Mouse (Mus musculus): Measurements from ENCODE around the gene Npas3. TPM values are rescaled to one million over a fixed set of nuclear protein-coding genes. Genes with fewer than 3 reads are reported as not detected.

The Npas3 gene
- polyA plus RNA-seq, 1 experiment, result 1.2 TPM

GRCm38 (mm10) chr12:53794718-53795400 is 546.4 kb downstream of the Npas3 start:
- Histone ChIP-seq H3K4me1 (ENCODE audit: control insufficient read depth, insufficient read depth, low read length) (no peaks in the 10 kb centered on the region), H3K27ac (ENCODE audit: insufficient read depth, low read length) (no peak overlapping the region), H3K4me3 (ENCODE audit: low read depth, low read length) (no peak overlapping the region), H3K27me3 (ENCODE audit: control insufficient read depth, insufficient read depth, low read length, poor library complexity, severe bottlenecking) (no peaks in the 10 kb centered on the region), H3K36me3 (ENCODE audit: control insufficient read depth, insufficient read depth, low read length, poor library complexity, severe bottlenecking) (no peaks in the 10 kb centered on the region), H3K9ac (ENCODE audit: low read depth, poor library complexity, severe bottlenecking) (no peak overlapping the region), H3K9me3 (replicated peaks; ENCODE audit: control insufficient read depth, insufficient read depth, low read length, poor library complexity, severe bottlenecking) (no peaks in the 10 kb centered on the region)
- no peak for TF ChIP-seq CTCF (IDR thresholded peaks at IDR 0.05; ENCODE audit: low read depth, low read length)

DNA sequence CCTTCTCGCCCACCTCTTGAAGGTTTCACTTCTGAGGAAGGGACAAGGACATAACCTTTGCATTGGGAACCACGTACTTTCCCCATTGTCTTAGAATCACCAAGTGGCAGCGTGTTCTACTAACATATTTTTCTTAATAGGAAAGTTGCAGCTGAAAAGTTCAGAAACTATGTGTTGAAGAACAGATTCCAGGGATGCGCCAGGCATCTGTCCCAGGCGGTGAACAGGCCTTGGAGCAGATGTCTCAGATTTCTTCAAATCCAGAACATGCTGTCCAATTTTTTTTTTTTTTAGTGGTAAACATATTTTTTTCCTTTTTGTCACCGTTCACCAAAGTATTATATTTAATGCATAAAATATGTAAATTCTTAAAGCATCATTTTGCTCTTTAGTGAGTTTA is 553.4 kb downstream of the Npas3 start:
- Histone ChIP-seq H3K9me3 (replicated peaks; ENCODE audit: control insufficient read depth, insufficient read depth, low read length, poor library complexity, severe bottlenecking) (no peaks in the 10 kb centered on the region), H3K27me3 (ENCODE audit: control insufficient read depth, insufficient read depth, low read length, poor library complexity, severe bottlenecking) (no peaks in the 10 kb centered on the region), H3K36me3 (ENCODE audit: control insufficient read depth, insufficient read depth, low read length, poor library complexity, severe bottlenecking) (no peaks in the 10 kb centered on the region), H3K4me3 (ENCODE audit: low read depth, low read length) (no peak overlapping the region), H3K4me1 (ENCODE audit: control insufficient read depth, insufficient read depth, low read length) (no peaks in the 10 kb centered on the region), H3K27ac (ENCODE audit: insufficient read depth, low read length) (no peak overlapping the region), H3K9ac (ENCODE audit: low read depth, poor library complexity, severe bottlenecking) (no peak overlapping the region)
- TF ChIP-seq EP300 (IDR thresholded peaks at IDR 0.05; ENCODE audit: insufficient read depth, low read depth, low read length) (no peak), CTCF (IDR thresholded peaks at IDR 0.05; ENCODE audit: low read depth, low read length) (no peak), POLR2A (IDR thresholded peaks at IDR 0.05; ENCODE audit: insufficient read depth, low read length) (no peak)

DNA sequence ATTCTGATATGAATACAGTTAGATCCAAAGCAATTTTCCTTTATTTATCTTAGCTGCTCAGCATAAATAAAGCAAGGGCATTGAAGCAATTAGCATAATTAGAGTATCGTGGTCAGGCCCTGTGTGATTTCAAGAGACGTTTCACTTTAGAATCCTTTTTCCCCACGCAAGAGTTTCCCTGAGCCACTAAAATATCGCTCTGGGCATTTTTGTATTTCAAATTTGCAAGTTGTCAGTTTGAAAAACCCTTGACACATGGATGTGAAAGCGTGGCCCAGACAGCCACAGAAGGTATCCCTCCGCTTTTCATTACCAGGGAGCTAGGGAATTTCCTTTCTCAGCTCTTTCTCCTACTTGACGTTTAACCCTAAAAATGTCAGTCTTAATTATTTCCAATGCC is 553.9 kb downstream of the Npas3 start:
- no peak for TF ChIP-seq EP300 (IDR thresholded peaks at IDR 0.05; ENCODE audit: insufficient read depth, low read depth, low read length)
- TF ChIP-seq CTCF (IDR thresholded peaks at IDR 0.05; ENCODE audit: low read depth, low read length), result no peak
- TF ChIP-seq POLR2A (IDR thresholded peaks at IDR 0.05; ENCODE audit: insufficient read depth, low read length), result no peak
- H3K4me3 ChIP-seq (ENCODE audit: low read depth, low read length), result no peak overlapping the region
- no peaks in the 10 kb centered on the region for H3K27me3 ChIP-seq (ENCODE audit: control insufficient read depth, insufficient read depth, low read length, poor library complexity, severe bottlenecking)
- H3K9ac ChIP-seq (ENCODE audit: low read depth, poor library complexity, severe bottlenecking), result no peak overlapping the region
- H3K27ac ChIP-seq (ENCODE audit: insufficient read depth, low read length), result no peak overlapping the region
- no peaks in the 10 kb centered on the region for H3K36me3 ChIP-seq (ENCODE audit: control insufficient read depth, insufficient read depth, low read length, poor library complexity, severe bottlenecking)
- no peaks in the 10 kb centered on the region for H3K4me1 ChIP-seq (ENCODE audit: control insufficient read depth, insufficient read depth, low read length)
- no peaks in the 10 kb centered on the region for H3K9me3 ChIP-seq (replicated peaks; ENCODE audit: control insufficient read depth, insufficient read depth, low read length, poor library complexity, severe bottlenecking)

GRCm38 (mm10) chr12:53810081-53810480 is 561.6 kb downstream of the Npas3 start:
- H3K9me3 ChIP-seq (replicated peaks; ENCODE audit: control insufficient read depth, insufficient read depth, low read length, poor library complexity, severe bottlenecking), result no peaks in the 10 kb centered on the region
- no peaks in the 10 kb centered on the region for H3K36me3 ChIP-seq (ENCODE audit: control insufficient read depth, insufficient read depth, low read length, poor library complexity, severe bottlenecking)
- no peaks in the 10 kb centered on the region for H3K27me3 ChIP-seq (ENCODE audit: control insufficient read depth, insufficient read depth, low read length, poor library complexity, severe bottlenecking)
- no peak overlapping the region for H3K27ac ChIP-seq (ENCODE audit: insufficient read depth, low read length)
- no peak for TF ChIP-seq CTCF (IDR thresholded peaks at IDR 0.05; ENCODE audit: low read depth, low read length)
- TF ChIP-seq POLR2A (IDR thresholded peaks at IDR 0.05; ENCODE audit: insufficient read depth, low read length), result no peak
- TF ChIP-seq EP300 (IDR thresholded peaks at IDR 0.05; ENCODE audit: insufficient read depth, low read depth, low read length), result no peak
- H3K4me3 ChIP-seq (ENCODE audit: low read depth, low read length), result no peak overlapping the region
- no peak overlapping the region for H3K9ac ChIP-seq (ENCODE audit: low read depth, poor library complexity, severe bottlenecking)
- H3K4me1 ChIP-seq (ENCODE audit: control insufficient read depth, insufficient read depth, low read length), result no peaks in the 10 kb centered on the region

GRCm38 (mm10) chr12:53814291-53814690 is 565.8 kb downstream of the Npas3 start:
- Histone ChIP-seq H3K9me3 (replicated peaks; ENCODE audit: control insufficient read depth, insufficient read depth, low read length, poor library complexity, severe bottlenecking) (no peaks in the 10 kb centered on the region), H3K27ac (ENCODE audit: insufficient read depth, low read length) (no peak overlapping the region), H3K36me3 (ENCODE audit: control insufficient read depth, insufficient read depth, low read length, poor library complexity, severe bottlenecking) (no peaks in the 10 kb centered on the region), H3K4me3 (ENCODE audit: low read depth, low read length) (no peak overlapping the region), H3K9ac (ENCODE audit: low read depth, poor library complexity, severe bottlenecking) (no peak overlapping the region), H3K4me1 (ENCODE audit: control insufficient read depth, insufficient read depth, low read length) (no peaks in the 10 kb centered on the region), H3K27me3 (ENCODE audit: control insufficient read depth, insufficient read depth, low read length, poor library complexity, severe bottlenecking) (no peaks in the 10 kb centered on the region)
- TF ChIP-seq EP300 (IDR thresholded peaks at IDR 0.05; ENCODE audit: insufficient read depth, low read depth, low read length), result no peak
- TF ChIP-seq POLR2A (IDR thresholded peaks at IDR 0.05; ENCODE audit: insufficient read depth, low read length), result no peak
- TF ChIP-seq CTCF (IDR thresholded peaks at IDR 0.05; ENCODE audit: low read depth, low read length), result no peak

- no peaks in the 10 kb centered on the region for H3K9me3 ChIP-seq (replicated peaks; ENCODE audit: control insufficient read depth, insufficient read depth, low read length, poor library complexity, severe bottlenecking)
- no peaks in the 10 kb centered on the region for H3K27me3 ChIP-seq (ENCODE audit: control insufficient read depth, insufficient read depth, low read length, poor library complexity, severe bottlenecking)
- no peak overlapping the region for H3K27ac ChIP-seq (ENCODE audit: insufficient read depth, low read length)
- H3K4me1 ChIP-seq (ENCODE audit: control insufficient read depth, insufficient read depth, low read length), result no peaks in the 10 kb centered on the region
- no peaks in the 10 kb centered on the region for H3K36me3 ChIP-seq (ENCODE audit: control insufficient read depth, insufficient read depth, low read length, poor library complexity, severe bottlenecking)
- H3K9ac ChIP-seq (ENCODE audit: low read depth, poor library complexity, severe bottlenecking), result no peak overlapping the region
- H3K4me3 ChIP-seq (ENCODE audit: low read depth, low read length), result no peak overlapping the region
- TF ChIP-seq POLR2A (IDR thresholded peaks at IDR 0.05; ENCODE audit: insufficient read depth, low read length) (no peak), EP300 (IDR thresholded peaks at IDR 0.05; ENCODE audit: insufficient read depth, low read depth, low read length) (no peak), CTCF (IDR thresholded peaks at IDR 0.05; ENCODE audit: low read depth, low read length) (no peak)
Observed at GRCm38 (mm10) chr12:53819982-53820381, 571.5 kb downstream of the Npas3 start.

All from ES-Bruce4 (cell line).